Mouse (Mus musculus) heart, embryonic 10.5 days (tissue): ENCODE measurements around the gene Gm10037. TPM values are rescaled to one million over a fixed set of nuclear protein-coding genes. Genes with fewer than 3 reads are reported as not detected.

Experiments used
- polyA plus RNA-seq: library from polyadenylated mRNA; unstranded; fragments of >200 nt; fragmentation: Nextera tagmentation; extraction: Ambion mirVana; gene quantifications from 2 replicates; pipeline ENCODE4 v1.2.1, GENCODE M21; 2016

Gene Gm10037
- polyA plus RNA-seq, 1 experiment from 2014 or later = 2.2 TPM

Other genes with a start within 250 kb of the Gm10037 start
- 2.1 and 2.6 TPM in 2 replicates for gene Zfp729b, start 221.4 kb upstream of the Gm10037 start, polyA plus RNA-seq
- not detected in 2 replicates for gene Gm49345, start 193.3 kb upstream of the Gm10037 start, polyA plus RNA-seq
- gene Zfp729a, start 193.3 kb upstream of the Gm10037 start, polyA plus RNA-seq = 1.2 and 2.3 TPM in 2 replicates
- 7.5 TPM in 2 replicates for gene Zfp738, start 144.0 kb upstream of the Gm10037 start, polyA plus RNA-seq
- gene Zfp65, start 101.9 kb upstream of the Gm10037 start, polyA plus RNA-seq = 4.3 and 4.7 TPM in 2 replicates
- gene Zfp85, start 75.9 kb upstream of the Gm10037 start, polyA plus RNA-seq = 2.7 and 3.4 TPM in 2 replicates
- 2.3 and 2.5 TPM in 2 replicates for gene Zfp493, start 51.4 kb upstream of the Gm10037 start, polyA plus RNA-seq
- gene Zfp273, start 17.4 kb upstream of the Gm10037 start, polyA plus RNA-seq = 4.3 and 5.6 TPM in 2 replicates
- gene BC048507, start 32.2 kb downstream of the Gm10037 start, polyA plus RNA-seq = not detected in 2 replicates